Mouse (Mus musculus): Measurements from ENCODE around the gene Arhgap25. TPM values are rescaled to one million over a fixed set of nuclear protein-coding genes. Genes with fewer than 3 reads are reported as not detected.

The Arhgap25 gene
- polyA plus RNA-seq, 1 experiment from 2014 or later: 1.6 TPM

- peaks cover 5% of the 10 kb centered on the region for H3K4me1 ChIP-seq
- H3K27me3 ChIP-seq: 0 out of 2 replicates have a peak, but pooled peaks cover 3% of the 10 kb centered on the region
- WGBS: 13% methylated on average over 12 of the region's 12 CpGs
- ATAC-seq (ENCODE audit: low FRiP score): 0 out of 2 replicates have a peak, but pooled peaks have one; percentile 14
- no peak overlapping the region for H3K27ac ChIP-seq
- H3K4me2 ChIP-seq: peak overlapping the region; percentile 31
- no peak overlapping the region for H3K9ac ChIP-seq
- no peaks in the 10 kb centered on the region for H3K9me3 ChIP-seq
- no peaks in the 10 kb centered on the region for H3K36me3 ChIP-seq (replicated peaks)
- H3K4me3 ChIP-seq (replicated peaks): no peak overlapping the region
Measured at GRCm38 (mm10) chr6:87466221-87466620, 66.8 kb downstream of the Arhgap25 start.

- H3K4me3 ChIP-seq (replicated peaks): no peak overlapping the region
Measured at GRCm38 (mm10) chr6:87455507-87455906, 77.6 kb downstream of the Arhgap25 start.

GRCm38 (mm10) chr6:87451771-87452170, 81.3 kb downstream of the Arhgap25 start:
- H3K4me1 ChIP-seq: no peaks in the 10 kb centered on the region
- no peak overlapping the region for H3K4me2 ChIP-seq
- no peaks in the 10 kb centered on the region for H3K9me3 ChIP-seq
- no peaks in the 10 kb centered on the region for H3K27me3 ChIP-seq
- no peak overlapping the region for H3K27ac ChIP-seq
- no peaks in the 10 kb centered on the region for H3K36me3 ChIP-seq (replicated peaks)
- H3K4me3 ChIP-seq (replicated peaks): no peak overlapping the region
- WGBS: 84% methylated on average over 3 of the region's 3 CpGs
- ATAC-seq (ENCODE audit: low FRiP score): no peak
- H3K9ac ChIP-seq: no peak overlapping the region

More at GRCm38 (mm10) chr6:87455507-87455906, 77.6 kb downstream of the Arhgap25 start:
- no peaks in the 10 kb centered on the region for H3K9me3 ChIP-seq
- no peaks in the 10 kb centered on the region for H3K27me3 ChIP-seq
- H3K4me2 ChIP-seq: no peak overlapping the region
- no peak overlapping the region for H3K27ac ChIP-seq
- no peaks in the 10 kb centered on the region for H3K36me3 ChIP-seq (replicated peaks)
- no peak overlapping the region for H3K9ac ChIP-seq
- WGBS: 92% methylated on average over 6 of the region's 6 CpGs
- H3K4me1 ChIP-seq: no peaks in the 10 kb centered on the region
- no peak for ATAC-seq (ENCODE audit: low FRiP score)

GRCm38 (mm10) chr6:87451016-87451415, 82.0 kb downstream of the Arhgap25 start:
- Histone ChIP-seq H3K9ac (no peak overlapping the region), H3K4me2 (no peak overlapping the region), H3K27ac (no peak overlapping the region), H3K4me1 (no peaks in the 10 kb centered on the region), H3K9me3 (no peaks in the 10 kb centered on the region), H3K4me3 (replicated peaks) (no peak overlapping the region), H3K27me3 (no peaks in the 10 kb centered on the region), H3K36me3 (replicated peaks) (no peaks in the 10 kb centered on the region)
- no peak for ATAC-seq (ENCODE audit: low FRiP score)
- WGBS: 86% methylated on average over 3 of the region's 3 CpGs

GRCm38 (mm10) chr6:87449534-87449933, 83.5 kb downstream of the Arhgap25 start:
- no peaks in the 10 kb centered on the region for H3K36me3 ChIP-seq (replicated peaks)
- no peak overlapping the region for H3K4me2 ChIP-seq
- no peaks in the 10 kb centered on the region for H3K9me3 ChIP-seq
- no peak overlapping the region for H3K9ac ChIP-seq
- H3K4me3 ChIP-seq (replicated peaks): no peak overlapping the region
- no peaks in the 10 kb centered on the region for H3K27me3 ChIP-seq
- no peak for ATAC-seq (ENCODE audit: low FRiP score)
- H3K4me1 ChIP-seq: no peaks in the 10 kb centered on the region
- WGBS: 86% methylated on average over 3 of the region's 3 CpGs
- no peak overlapping the region for H3K27ac ChIP-seq

- H3K9me3 ChIP-seq: no peaks in the 10 kb centered on the region
- no peak overlapping the region for H3K4me2 ChIP-seq
- WGBS: 91% methylated on average over 4 of the region's 4 CpGs
- no peaks in the 10 kb centered on the region for H3K27me3 ChIP-seq
- no peak overlapping the region for H3K27ac ChIP-seq
- H3K36me3 ChIP-seq (replicated peaks): no peaks in the 10 kb centered on the region
- H3K4me1 ChIP-seq: no peaks in the 10 kb centered on the region
- no peak overlapping the region for H3K9ac ChIP-seq
- H3K4me3 ChIP-seq (replicated peaks): no peak overlapping the region
- no peak for ATAC-seq (ENCODE audit: low FRiP score)
Measured at GRCm38 (mm10) chr6:87447217-87447616, 85.8 kb downstream of the Arhgap25 start.

GRCm38 (mm10) chr6:87445222-87445621, 87.8 kb downstream of the Arhgap25 start:
- 81% methylated on average over 7 of the region's 7 CpGs for WGBS
- no peaks in the 10 kb centered on the region for H3K27me3 ChIP-seq
- no peaks in the 10 kb centered on the region for H3K36me3 ChIP-seq (replicated peaks)
- H3K27ac ChIP-seq: no peak overlapping the region
- H3K4me1 ChIP-seq: no peaks in the 10 kb centered on the region
- no peak overlapping the region for H3K4me3 ChIP-seq (replicated peaks)
- no peak overlapping the region for H3K4me2 ChIP-seq
- H3K9ac ChIP-seq: no peak overlapping the region
- no peaks in the 10 kb centered on the region for H3K9me3 ChIP-seq
- ATAC-seq (ENCODE audit: low FRiP score): no peak

GRCm38 (mm10) chr6:87443253-87443652, 89.8 kb downstream of the Arhgap25 start:
- Histone ChIP-seq H3K36me3 (replicated peaks) (no peaks in the 10 kb centered on the region), H3K9ac (no peak overlapping the region), H3K4me1 (no peaks in the 10 kb centered on the region), H3K9me3 (no peaks in the 10 kb centered on the region), H3K4me2 (no peak overlapping the region), H3K27ac (no peak overlapping the region), H3K4me3 (replicated peaks) (no peak overlapping the region), H3K27me3 (no peaks in the 10 kb centered on the region)
- ATAC-seq (ENCODE audit: low FRiP score): no peak
- 90% methylated on average over 11 of the region's 11 CpGs for WGBS

GRCm38 (mm10) chr6:87436745-87437144, 96.3 kb downstream of the Arhgap25 start:
- H3K27me3 ChIP-seq: no peaks in the 10 kb centered on the region
- WGBS: 90% methylated on average over 8 of the region's 8 CpGs

GRCm38 (mm10) chr6:87435791-87436190, 97.3 kb downstream of the Arhgap25 start:
- Histone ChIP-seq H3K36me3 (replicated peaks) (no peaks in the 10 kb centered on the region), H3K4me3 (replicated peaks) (no peak overlapping the region), H3K4me1 (no peaks in the 10 kb centered on the region), H3K27me3 (no peaks in the 10 kb centered on the region), H3K27ac (no peak overlapping the region), H3K9ac (no peak overlapping the region), H3K4me2 (no peak overlapping the region), H3K9me3 (no peaks in the 10 kb centered on the region)
- no peak for ATAC-seq (ENCODE audit: low FRiP score)
- WGBS: 96% methylated on average over 3 of the region's 3 CpGs

More at GRCm38 (mm10) chr6:87436745-87437144, 96.3 kb downstream of the Arhgap25 start:
- no peak overlapping the region for H3K4me3 ChIP-seq (replicated peaks)
- no peak for ATAC-seq (ENCODE audit: low FRiP score)
- H3K9me3 ChIP-seq: no peaks in the 10 kb centered on the region
- H3K4me1 ChIP-seq: no peaks in the 10 kb centered on the region
- H3K9ac ChIP-seq: no peak overlapping the region
- H3K36me3 ChIP-seq (replicated peaks): no peaks in the 10 kb centered on the region
- H3K27ac ChIP-seq: no peak overlapping the region
- H3K4me2 ChIP-seq: no peak overlapping the region

GRCm38 (mm10) chr6:87428487-87429044, 104.5 kb downstream of the Arhgap25 start, which contains the start of gene Bmp10:
Bmp10 (plus strand) TSS chr6:87428994.
- no peak within 1 kb of the TSS for H3K4me3 ChIP-seq (replicated peaks)
- H3K27ac ChIP-seq: no peak within 1 kb of the TSS
- no peak for ATAC-seq (ENCODE audit: low FRiP score)
- H3K4me1 ChIP-seq: 0 out of 2 replicates have a peak, but pooled peaks cover 7% of the 10 kb centered on the region
- H3K9me3 ChIP-seq: no peaks in the 10 kb centered on the region
- no peak within 1 kb of the TSS for H3K4me2 ChIP-seq
- no peaks in the 10 kb centered on the region for H3K27me3 ChIP-seq
- WGBS: 74% methylated on average over 7 of the region's 7 CpGs
- H3K9ac ChIP-seq: no peak within 1 kb of the TSS
- no peaks in the 10 kb centered on the region for H3K36me3 ChIP-seq (replicated peaks)

GRCm38 (mm10) chr6:87427616-87428015, 105.4 kb downstream of the Arhgap25 start:
- ATAC-seq (ENCODE audit: low FRiP score): no peak
- H3K9ac ChIP-seq: no peak overlapping the region
- H3K27me3 ChIP-seq: no peaks in the 10 kb centered on the region
- H3K27ac ChIP-seq: no peak overlapping the region
- H3K4me2 ChIP-seq: no peak overlapping the region
- H3K4me1 ChIP-seq: 0 out of 2 replicates have a peak, but pooled peaks cover 7% of the 10 kb centered on the region
- 35% methylated on average over 8 of the region's 8 CpGs for whole genome bisulfite sequencing
- H3K36me3 ChIP-seq (replicated peaks): no peaks in the 10 kb centered on the region
- no peaks in the 10 kb centered on the region for H3K9me3 ChIP-seq
- H3K4me3 ChIP-seq (replicated peaks): no peak overlapping the region

- 80% methylated on average over 5 of the region's 5 CpGs for WGBS
- no peaks in the 10 kb centered on the region for H3K27me3 ChIP-seq
- ATAC-seq (ENCODE audit: low FRiP score): no peak
Measured at GRCm38 (mm10) chr6:87426954-87427353, 106.1 kb downstream of the Arhgap25 start.

More at GRCm38 (mm10) chr6:87426954-87427353, 106.1 kb downstream of the Arhgap25 start:
- Histone ChIP-seq H3K4me2 (no peak overlapping the region), H3K27ac (no peak overlapping the region), H3K4me3 (replicated peaks) (no peak overlapping the region), H3K4me1 (0 out of 2 replicates have a peak, but pooled peaks cover 7% of the 10 kb centered on the region), H3K9ac (no peak overlapping the region), H3K9me3 (no peaks in the 10 kb centered on the region), H3K36me3 (replicated peaks) (no peaks in the 10 kb centered on the region)
